Mouse (Mus musculus) neural tube, embryonic 15.5 days (tissue): ENCODE measurements around the gene Cyp2c29. TPM values are rescaled to one million over a fixed set of nuclear protein-coding genes. Genes with fewer than 3 reads are reported as not detected.
"Not testable (repeated sequence)": the region's sequence is repeated elsewhere in the genome, so short reads cannot be mapped to it uniquely, and the experiment has no call there.

Source experiments
- ATAC-seq: fragments of 200-750 bp; cut with Nextera tagmentation; 2 replicates; pipeline ENCODE4 v1.8.0; 2017; ENCODE audit warnings: mild to moderate bottlenecking, moderate TSS enrichment, moderate library complexity; ENCODE audit not compliant: low FRiP score
- H3K27ac ChIP-seq: fragments of 300-500 bp; sonication (generic); replicated peaks from 2 replicates; pipeline ENCODE4 v1.5.1; 2015; ENCODE audit warnings: mild to moderate bottlenecking, inconsistent platforms
- H3K27me3 ChIP-seq: fragments of 300-500 bp; sonication (generic); replicated peaks from 2 replicates; pipeline ENCODE4 v1.6.1; 2015; ENCODE audit warnings: inconsistent platforms
- H3K36me3 ChIP-seq: fragments of 300-500 bp; sonication (generic); 2 replicates; pipeline ENCODE4 v1.6.1; 2015; ENCODE audit warnings: inconsistent platforms
- H3K4me1 ChIP-seq: fragments of 300-500 bp; sonication (generic); 2 replicates; pipeline ENCODE4 v1.6.1; 2015; ENCODE audit warnings: inconsistent platforms
- H3K4me2 ChIP-seq: fragments of 300-500 bp; sonication (generic); 2 replicates; pipeline ENCODE4 v1.6.1; 2015; ENCODE audit warnings: inconsistent platforms, mild to moderate bottlenecking, moderate library complexity
- H3K4me3 ChIP-seq: fragments of 300-500 bp; sonication (generic); replicated peaks from 2 replicates; pipeline ENCODE4 v1.5.1; 2015; ENCODE audit warnings: mild to moderate bottlenecking, inconsistent platforms
- H3K9ac ChIP-seq: fragments of 300-500 bp; sonication (generic); replicated peaks from 2 replicates; pipeline ENCODE4 v1.6.1; 2015; ENCODE audit warnings: mild to moderate bottlenecking, inconsistent platforms
- H3K9me3 ChIP-seq: fragments of 300-500 bp; sonication (generic); replicated peaks from 2 replicates; pipeline ENCODE4 v1.6.1; 2016; ENCODE audit warnings: inconsistent platforms
- WGBS: fragments of 180-500 bp; shearing (Covaris S2); methylation state at CpG from one replicate; pipeline ENCODE4 v1.1.7; 2015; ENCODE audit warnings: mixed read lengths; 5-methylcytosine and 5-hydroxymethylcytosine counted together
- polyA plus RNA-seq: library from polyadenylated mRNA; unstranded; fragments of >200 nt; fragmentation: Nextera tagmentation; extraction: Ambion mirVana; gene quantifications from 2 replicates; pipeline ENCODE4 v1.2.1, GENCODE M21; 2015

Gene Cyp2c29
- not detected in 2 replicates for polyA plus RNA-seq

GRCm38 (mm10) chr19:39269105-39269504, at the start of gene Cyp2c29:
Gene Cyp2c29 (plus strand): TSS chr19:39269405.
- not testable (repeated sequence) for H3K27ac ChIP-seq, H3K4me3 ChIP-seq, H3K9me3 ChIP-seq, H3K36me3 ChIP-seq, H3K4me2 ChIP-seq, H3K27me3 ChIP-seq, ATAC-seq, H3K4me1 ChIP-seq, H3K9ac ChIP-seq
- no CpG with 5 or more reads among the region's 1 CpGs for WGBS

DNA sequence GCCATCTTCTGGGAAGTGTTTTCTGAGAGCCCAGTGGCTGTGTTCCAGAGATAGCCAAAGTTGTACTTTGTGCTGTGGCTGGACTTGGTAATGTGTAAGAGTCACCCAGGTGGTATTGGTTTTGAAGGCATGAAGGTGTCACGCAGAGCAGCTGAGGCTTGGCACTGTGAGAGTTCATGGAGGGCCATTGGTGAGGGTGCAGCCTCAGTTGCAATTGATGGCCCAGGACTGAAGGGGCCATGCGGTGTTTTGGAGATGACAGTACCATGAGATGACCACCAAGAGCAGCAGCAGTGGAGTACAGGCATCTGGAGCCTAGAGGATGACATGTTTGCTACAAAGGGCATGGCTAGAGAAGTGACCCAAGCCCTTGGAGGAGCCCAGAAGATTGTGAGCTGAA, 2.2 kb upstream of the Cyp2c29 start:
- WGBS, result 74% methylated on average over 2 of the region's 2 CpGs
- not testable (repeated sequence) for H3K4me3 ChIP-seq, H3K9ac ChIP-seq, H3K9me3 ChIP-seq, ATAC-seq, H3K27me3 ChIP-seq, H3K4me1 ChIP-seq, H3K27ac ChIP-seq, H3K4me2 ChIP-seq, H3K36me3 ChIP-seq

DNA sequence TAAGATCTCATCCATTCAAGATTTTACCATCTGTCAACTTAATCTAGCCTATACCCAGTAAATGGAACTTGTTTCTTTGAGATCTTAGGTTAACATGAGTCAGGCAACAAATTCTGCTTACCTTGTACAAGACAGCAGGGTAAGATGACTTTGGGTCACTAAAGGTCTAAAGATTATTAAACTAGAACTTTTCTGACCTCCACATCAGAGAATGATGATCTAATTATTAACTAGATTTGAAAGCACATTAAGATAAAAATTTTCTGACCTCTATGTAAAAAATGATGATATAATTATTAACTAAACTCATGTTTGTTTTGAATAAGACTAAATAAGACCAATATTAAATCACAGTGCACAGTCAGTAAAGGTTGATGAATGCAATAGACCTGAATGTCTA, 13.6 kb downstream of the Cyp2c29 start:
- Histone ChIP-seq H3K27ac (no peak overlapping the region), H3K27me3 (no peaks in the 10 kb centered on the region), H3K9ac (no peak overlapping the region), H3K4me3 (no peak overlapping the region), H3K9me3 (0 out of 2 replicates have a peak, but pooled peaks cover 5% of the 10 kb centered on the region), H3K4me1 (no peaks in the 10 kb centered on the region), H3K4me2 (no peak overlapping the region), H3K36me3 (no peaks in the 10 kb centered on the region)
- ATAC-seq, result no peak

- Histone ChIP-seq H3K9ac (no peak overlapping the region), H3K4me1 (no peaks in the 10 kb centered on the region), H3K9me3 (0 out of 2 replicates have a peak, but pooled peaks cover 5% of the 10 kb centered on the region), H3K27me3 (no peaks in the 10 kb centered on the region), H3K4me2 (no peak overlapping the region), H3K36me3 (no peaks in the 10 kb centered on the region), H3K4me3 (no peak overlapping the region), H3K27ac (no peak overlapping the region)
- ATAC-seq, result no peak
Measured at GRCm38 (mm10) chr19:39285637-39286036, 16.4 kb downstream of the Cyp2c29 start.

DNA sequence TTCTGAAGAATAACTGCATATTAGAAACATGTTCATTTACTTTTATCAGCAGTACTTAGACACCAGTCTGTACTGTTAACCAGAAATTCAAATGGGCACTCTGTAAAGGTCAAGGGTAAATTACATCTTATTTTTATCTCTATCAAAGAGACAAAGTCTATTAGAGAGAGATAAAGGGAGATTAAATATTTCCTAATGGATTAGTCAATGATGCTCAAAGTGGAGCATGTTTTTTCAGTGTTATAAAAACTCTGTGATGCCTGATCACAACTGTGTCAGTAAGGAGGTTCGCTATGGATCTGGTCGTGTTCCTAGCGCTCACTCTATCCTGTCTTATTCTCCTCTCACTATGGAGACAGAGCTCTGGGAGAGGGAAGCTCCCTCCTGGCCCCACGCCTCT, 17.6 kb downstream of the Cyp2c29 start:
- Histone ChIP-seq H3K27ac (no peak overlapping the region), H3K27me3 (no peaks in the 10 kb centered on the region)
- 80% methylated on average over 4 of the region's 4 CpGs for WGBS

DNA sequence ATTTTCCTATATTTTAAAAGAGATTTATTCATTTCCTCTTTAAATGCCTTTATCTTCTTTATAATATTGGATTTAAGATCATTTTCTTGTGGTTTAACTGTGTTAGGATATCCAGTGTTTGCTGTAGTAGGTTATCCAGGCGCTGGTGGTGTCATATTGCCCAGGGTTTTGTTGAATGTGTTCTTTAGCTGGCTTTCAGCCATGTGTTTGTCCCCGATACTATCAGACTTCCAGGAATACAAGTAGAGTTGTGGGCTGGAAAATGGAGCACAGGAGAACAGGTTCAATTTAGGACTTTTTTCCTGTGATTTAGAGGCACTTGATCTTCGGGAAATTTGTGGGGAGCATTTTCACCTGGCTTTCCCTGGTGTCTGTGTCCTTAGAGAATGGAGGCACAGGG, 19.8 kb downstream of the Cyp2c29 start:
- H3K4me1 ChIP-seq, result no peaks in the 10 kb centered on the region
- peaks cover 9% of the 10 kb centered on the region; the same call in 1 of the 2 replicates for H3K9me3 ChIP-seq
- no peak overlapping the region for H3K4me3 ChIP-seq
- no peak overlapping the region for H3K9ac ChIP-seq
- no peak overlapping the region for H3K27ac ChIP-seq
- WGBS, result 84% methylated on average over 3 of the region's 3 CpGs
- H3K4me2 ChIP-seq, result no peak overlapping the region
- no peaks in the 10 kb centered on the region for H3K36me3 ChIP-seq
- ATAC-seq, result no peak
- H3K27me3 ChIP-seq, result no peaks in the 10 kb centered on the region

More for the DNA sequence above, 17.6 kb downstream of the Cyp2c29 start:
- Histone ChIP-seq H3K36me3 (no peaks in the 10 kb centered on the region), H3K4me2 (no peak overlapping the region), H3K9ac (no peak overlapping the region), H3K4me1 (no peaks in the 10 kb centered on the region), H3K9me3 (0 out of 2 replicates have a peak, but pooled peaks cover 5% of the 10 kb centered on the region), H3K4me3 (no peak overlapping the region)
- no peak for ATAC-seq

Other genes with a start within 250 kb of the Cyp2c29 start
- gene Cyp2c65, start 208.4 kb upstream of the Cyp2c29 start, polyA plus RNA-seq, result 0.20 TPM in 1 of 2 replicates, not detected in the other
- not detected in 2 replicates for gene Cyp2c66, start 155.5 kb upstream of the Cyp2c29 start, polyA plus RNA-seq
- gene Cyp2c38, start 193.7 kb downstream of the Cyp2c29 start, polyA plus RNA-seq, result not detected in 2 replicates
- not detected in 2 replicates for gene Cyp2c39, start 241.5 kb downstream of the Cyp2c29 start, polyA plus RNA-seq